Mouse (Mus musculus) monocyte, adult 5-6 weeks (primary cell): ENCODE measurements around the gene Uba5. TPM values are rescaled to one million over a fixed set of nuclear protein-coding genes. Genes with fewer than 3 reads are reported as not detected.

ENCODE experiments used
- ATAC-seq: fragments of 153-309, 156-312 bp; replicated peaks from 2 replicates; pipeline ENCODE4 v1.8.0; 2017; ENCODE audit warnings: mild to moderate bottlenecking; ENCODE audit not compliant: low TSS enrichment, insufficient number of reproducible peaks, severe bottlenecking, poor library complexity, low FRiP score
- total RNA-seq: library from RNA; stranded (forward); fragments of 200-1000, 200-491, 200-594 nt; gene quantifications from 3 replicates; pipeline ENCODE4 v1.2.3, GENCODE M21; 2017

Gene Uba5
- total RNA-seq, 1 experiment from 2014 or later: 30.0 TPM

GRCm38 (mm10) chr9:104070863-104071604 lies 8.1 kb upstream of the Uba5 start:
- no peak for ATAC-seq

GRCm38 (mm10) chr9:104070241-104070640 lies 7.3 kb upstream of the Uba5 start:
- ATAC-seq: no peak

GRCm38 (mm10) chr9:104064571-104064970 lies 1.6 kb upstream of the Uba5 start:
- ATAC-seq: no peak

- ATAC-seq: peak; percentile 81
Measured at GRCm38 (mm10) chr9:104063244-104063961, 469 bp upstream of the Uba5 start, which contains the start of gene Acad11. Gene Acad11, plus strand, starts transcription at chr9:104063377.

GRCm38 (mm10) chr9:104051028-104051427 lies 11.9 kb downstream of the Uba5 start:
- ATAC-seq: no peak

GRCm38 (mm10) chr9:104043676-104044075 lies 19.3 kb downstream of the Uba5 start:
- no peak for ATAC-seq

- ATAC-seq: no peak
Measured at GRCm38 (mm10) chr9:104040362-104040761, 22.6 kb downstream of the Uba5 start, which contains the start of gene Gm28305. Gene Gm28305, plus strand, starts transcription at chr9:104040662.

- ATAC-seq: no peak
Measured at GRCm38 (mm10) chr9:104039742-104040141, 23.2 kb downstream of the Uba5 start.

GRCm38 (mm10) chr9:104039031-104039695 lies 23.8 kb downstream of the Uba5 start:
- ATAC-seq: no peak

GRCm38 (mm10) chr9:104038266-104038665 lies 24.7 kb downstream of the Uba5 start:
- ATAC-seq: no peak

- ATAC-seq: peak; percentile 85
Measured at GRCm38 (mm10) chr9:104035261-104036015, 27.5 kb downstream of the Uba5 start.

GRCm38 (mm10) chr9:104034718-104035117 lies 28.2 kb downstream of the Uba5 start:
- no peak for ATAC-seq

GRCm38 (mm10) chr9:104034231-104034630 lies 28.7 kb downstream of the Uba5 start:
- no peak for ATAC-seq

- no peak for ATAC-seq
Measured at GRCm38 (mm10) chr9:104029861-104030260, 33.1 kb downstream of the Uba5 start.

- no peak for ATAC-seq
Measured at GRCm38 (mm10) chr9:104027186-104027585, 35.7 kb downstream of the Uba5 start.

GRCm38 (mm10) chr9:104021026-104021425 lies 41.9 kb downstream of the Uba5 start:
- no peak for ATAC-seq

GRCm38 (mm10) chr9:104014526-104014925 lies 48.4 kb downstream of the Uba5 start:
- ATAC-seq: no peak

- 0 out of 2 replicates have a peak, but pooled peaks have one; percentile 6 for ATAC-seq
Measured at GRCm38 (mm10) chr9:104002913-104003330, 60.0 kb downstream of the Uba5 start.
